In the genomic region with DNA sequence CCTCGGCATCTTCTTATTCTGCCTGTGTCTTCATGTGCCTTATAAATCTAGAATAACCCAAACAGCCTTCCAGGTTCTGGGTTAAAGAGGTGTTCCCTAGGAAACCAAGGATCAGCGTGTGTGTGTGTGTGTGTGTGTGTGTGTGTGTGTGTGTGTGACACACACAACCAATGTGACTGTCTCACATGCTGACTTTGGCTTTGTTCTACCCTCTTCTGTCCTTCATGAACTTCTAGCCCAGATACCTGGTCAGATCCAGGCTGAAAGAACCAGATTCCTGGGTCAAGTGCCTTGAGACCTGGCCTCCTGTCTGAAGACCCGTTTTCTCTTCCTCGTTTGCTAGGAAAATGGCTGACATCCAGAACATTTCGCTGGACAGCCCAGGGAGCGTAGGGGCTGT, we compare ENCODE assay signal across 9 mouse cellular contexts. TPM values are rescaled to one million over a fixed set of nuclear protein-coding genes. Genes with fewer than 3 reads are reported as not detected.
DNase-seq lines count a peak whose midpoint lies in the region; ATAC-seq and TF ChIP-seq lines count a peak whose summit lies in the region.
"Had no signal": no experiment of that assay in that cellular context is flagged by ENCODE, and none has a peak within 500 bp of the region (broad histone marks: within the 10 kb centered on the region; RNA-seq: fewer than 3 reads in every experiment).

Galr3 (plus strand) TSS at position 301 of the 400 bp plus-strand sequence.

- DNase-seq in cerebellum, adult 2 months, result no peak
- no peak for DNase-seq in cerebellum, postnatal 36 days
- no peak for DNase-seq in thymus, postnatal 0 days (ENCODE audit: low spot score)
- no peak for DNase-seq in adrenal gland, adult (ENCODE audit: inconsistent age in 2 of 2, low spot score in 1 of 2)
- DNase-seq: kidney, postnatal 25 days had no signal

- H3K9me3 ChIP-seq in megakaryocyte, embryonic 14.5 days, result peaks cover 20% of the 10 kb centered on the region
- H3K9me3 ChIP-seq in limb, embryonic 13.5 days, result no peaks in the 10 kb centered on the region
- H3K9me3 ChIP-seq in stomach, embryonic 14.5 days (ENCODE audit: control insufficient read depth, low read depth, low read length), result no peaks in the 10 kb centered on the region

- peaks cover 22% of the 10 kb centered on the region for H3K36me3 ChIP-seq in megakaryocyte, embryonic 14.5 days (replicated peaks; ENCODE audit: low read length)
- peaks cover 10% of the 10 kb centered on the region for H3K36me3 ChIP-seq in limb, embryonic 13.5 days
- peaks cover 8% of the 10 kb centered on the region for H3K36me3 ChIP-seq in stomach, embryonic 14.5 days (ENCODE audit: control insufficient read depth, insufficient read depth, low read length)

- peak within 1 kb of the TSS; percentile 99 for H3K4me2 ChIP-seq in limb, embryonic 13.5 days (replicated peaks)
- peak within 1 kb of the TSS; percentile 99 for H3K4me2 ChIP-seq in stomach, embryonic 14.5 days (replicated peaks; ENCODE audit: low read depth, low read length)

- H3K9ac ChIP-seq in limb, embryonic 13.5 days, result peak within 1 kb of the TSS; percentile 68
- H3K9ac ChIP-seq in stomach, embryonic 14.5 days (replicated peaks; ENCODE audit: low read depth, low read length), result no peak within 1 kb of the TSS; the same call in 1 of the 2 replicates

- no peaks in the 10 kb centered on the region for H3K27me3 ChIP-seq in cerebellum, adult 2 months (ENCODE audit: control insufficient read depth, insufficient read depth, low read length)
- peaks cover 62% of the 10 kb centered on the region for H3K27me3 ChIP-seq in megakaryocyte, embryonic 14.5 days (replicated peaks)
- H3K27me3 ChIP-seq in limb, embryonic 13.5 days, result peaks cover 38% of the 10 kb centered on the region
- H3K27me3 ChIP-seq in stomach, embryonic 14.5 days (ENCODE audit: control insufficient read depth, insufficient read depth, low read length), result peaks cover 12% of the 10 kb centered on the region

- peak within 1 kb of the TSS; percentile 48 for H3K4me3 ChIP-seq in cerebellum, adult 2 months (replicated peaks; ENCODE audit: insufficient read depth, low read depth, low read length)
- peak within 1 kb of the TSS; percentile 91 for H3K4me3 ChIP-seq in megakaryocyte, embryonic 14.5 days (replicated peaks)
- H3K4me3 ChIP-seq in limb, embryonic 13.5 days, result peak within 1 kb of the TSS; percentile 61
- H3K4me3 ChIP-seq in stomach, embryonic 14.5 days (ENCODE audit: low read depth, low read length), result peak within 1 kb of the TSS; percentile 54

- WGBS in cerebellum, adult 2 months, result 62% methylated on average over 6 of the region's 6 CpGs
- WGBS in limb, embryonic 13.5 days, result 72% methylated on average over 6 of the region's 6 CpGs
- WGBS in stomach, embryonic 14.5 days, result 72% methylated on average over 6 of the region's 6 CpGs

- H3K27ac ChIP-seq in cerebellum, adult 2 months (ENCODE audit: insufficient read depth, low read length), result no peak within 1 kb of the TSS
- H3K27ac ChIP-seq in limb, embryonic 13.5 days, result no peak within 1 kb of the TSS
- H3K27ac ChIP-seq in stomach, embryonic 14.5 days (ENCODE audit: low read length), result no peak within 1 kb of the TSS

- H3K4me1 ChIP-seq in cerebellum, adult 2 months (ENCODE audit: control insufficient read depth, insufficient read depth, low read length), result peaks cover 10% of the 10 kb centered on the region
- H3K4me1 ChIP-seq in megakaryocyte, embryonic 14.5 days, result peaks cover 73% of the 10 kb centered on the region
- peaks cover 50% of the 10 kb centered on the region for H3K4me1 ChIP-seq in limb, embryonic 13.5 days
- peaks cover 20% of the 10 kb centered on the region; the same call in 1 of the 2 replicates for H3K4me1 ChIP-seq in stomach, embryonic 14.5 days (ENCODE audit: control insufficient read depth, insufficient read depth, low read length)

- TF ChIP-seq POLR2A in cerebellum, adult 2 months (IDR thresholded peaks at IDR 0.05; ENCODE audit: borderline replicate concordance, insufficient read depth, low read length), result no peak

- TF ChIP-seq CTCF in cerebellum, adult 2 months (IDR thresholded peaks at IDR 0.05; ENCODE audit: borderline replicate concordance, insufficient read depth, low read depth, low read length), result no peak

- ATAC-seq in megakaryocyte, adult 5-6 weeks (ENCODE audit: poor library complexity, severe bottlenecking), result no peak
- no peak for ATAC-seq in limb, embryonic 13.5 days (ENCODE audit: low FRiP score, low read depth)
- no peak for ATAC-seq in stomach, embryonic 14.5 days (ENCODE audit: insufficient number of reproducible peaks, insufficient read depth, low FRiP score, low read depth)

RNA-seq across cellular contexts. Expression of gene Galr3, which starts in this region (rescaled TPM):
- polyA plus RNA-seq in cerebellum, adult 2 months (2012; rRNA removed), result 0.11 and 0.26 TPM in 2 replicates
- 10.8 and 18.1 TPM in 2 replicates for polyA plus RNA-seq in megakaryocyte, embryonic 14.5 days (2012; ENCODE audit: insufficient read depth, low replicate concordance)
- total RNA-seq in megakaryocyte, adult 5-6 weeks (2015), result not detected in 2 replicates
- not detected in 2 replicates for total RNA-seq in megakaryocyte, adult 5-6 weeks (2017)
- not detected in 2 replicates for polyA plus RNA-seq in limb, embryonic 13.5 days (2015; fragmentation: Nextera tagmentation; extraction: Ambion mirVana)
- 0.30 and 0.39 TPM in 2 replicates for polyA plus RNA-seq in stomach, embryonic 14.5 days (2014; fragmentation: Nextera tagmentation; extraction: Ambion mirVana)
- 0.14 and 0.21 TPM in 2 replicates for polyA plus RNA-seq in thymus, postnatal 0 days (2015; fragmentation: Nextera tagmentation; extraction: Ambion mirVana)
